Mouse (Mus musculus): Measurements from ENCODE around the gene Zfp580. TPM values are rescaled to one million over a fixed set of nuclear protein-coding genes. Genes with fewer than 3 reads are reported as not detected.
"Not testable (repeated sequence)": the region's sequence is repeated elsewhere in the genome, so short reads cannot be mapped to it uniquely, and the experiment has no call there.

Gene Zfp580
- polyA plus RNA-seq, 1 experiment from 2014 or later: 35.0 TPM

- Histone ChIP-seq H3K4me2 (replicated peaks; ENCODE audit: low read depth, low read length) (no peak overlapping the region), H3K27me3 (ENCODE audit: insufficient read depth, low read length) (no peaks in the 10 kb centered on the region)
- no peak for ATAC-seq (ENCODE audit: low FRiP score, low TSS enrichment)
Observed at GRCm38 (mm10) chr7:5017352-5017751, 34.0 kb upstream of the Zfp580 start.

GRCm38 (mm10) chr7:5017931-5018330 lies 33.4 kb upstream of the Zfp580 start:
- ATAC-seq (ENCODE audit: low FRiP score, low TSS enrichment): no peak
- H3K36me3 ChIP-seq (ENCODE audit: insufficient read depth, low read length): peaks cover 17% of the 10 kb centered on the region
- no peaks in the 10 kb centered on the region for H3K9me3 ChIP-seq (ENCODE audit: low read length)
- no peaks in the 10 kb centered on the region for H3K27me3 ChIP-seq (ENCODE audit: insufficient read depth, low read length)
- H3K4me1 ChIP-seq (ENCODE audit: insufficient read depth, low read length): peaks cover 35% of the 10 kb centered on the region
- WGBS: 96% methylated on average over 21 of the region's 21 CpGs
- no peak overlapping the region for H3K4me3 ChIP-seq (ENCODE audit: low read length)
- no peak overlapping the region for H3K27ac ChIP-seq (ENCODE audit: low read length)
- no peak overlapping the region for H3K9ac ChIP-seq (replicated peaks; ENCODE audit: low read length)
- no peak overlapping the region for H3K4me2 ChIP-seq (replicated peaks; ENCODE audit: low read depth, low read length)

More at GRCm38 (mm10) chr7:5017352-5017751, 34.0 kb upstream of the Zfp580 start:
- H3K4me1 ChIP-seq (ENCODE audit: insufficient read depth, low read length): peaks cover 35% of the 10 kb centered on the region
- no peak overlapping the region for H3K9ac ChIP-seq (replicated peaks; ENCODE audit: low read length)
- H3K4me3 ChIP-seq (ENCODE audit: low read length): no peak overlapping the region
- H3K9me3 ChIP-seq (ENCODE audit: low read length): no peaks in the 10 kb centered on the region
- WGBS: 93% methylated on average over 16 of the region's 16 CpGs
- H3K36me3 ChIP-seq (ENCODE audit: insufficient read depth, low read length): peaks cover 18% of the 10 kb centered on the region
- H3K27ac ChIP-seq (ENCODE audit: low read length): no peak overlapping the region

GRCm38 (mm10) chr7:5019576-5019975 lies 31.8 kb upstream of the Zfp580 start:
- H3K9ac ChIP-seq (replicated peaks; ENCODE audit: low read length): peak overlapping the region; percentile 95
- ATAC-seq (ENCODE audit: low FRiP score, low TSS enrichment); H3K27me3 ChIP-seq (ENCODE audit: insufficient read depth, low read length); H3K9me3 ChIP-seq (ENCODE audit: low read length): not testable (repeated sequence)
- peaks cover 29% of the 10 kb centered on the region for H3K4me1 ChIP-seq (ENCODE audit: insufficient read depth, low read length)
- peak overlapping the region; percentile 85 for H3K4me3 ChIP-seq (ENCODE audit: low read length)
- peak overlapping the region; percentile 80 for H3K4me2 ChIP-seq (replicated peaks; ENCODE audit: low read depth, low read length)
- WGBS: 23% methylated on average over 8 of the region's 8 CpGs
- H3K27ac ChIP-seq (ENCODE audit: low read length): peak overlapping the region; percentile 97
- H3K36me3 ChIP-seq (ENCODE audit: insufficient read depth, low read length): peaks cover 31% of the 10 kb centered on the region

GRCm38 (mm10) chr7:5020000-5020681 lies 31.2 kb upstream of the Zfp580 start, which contains the start of the genes Zfp865 and Ccdc106:
Gene Zfp865 (plus strand): TSS chr7:5020376.
Gene Ccdc106 (plus strand): TSS chr7:5020553.
- Histone ChIP-seq H3K4me1 (ENCODE audit: insufficient read depth, low read length) (peaks cover 29% of the 10 kb centered on the region), H3K4me3 (ENCODE audit: low read length) (peak within 1 kb of the TSS; percentile 85), H3K27me3 (ENCODE audit: insufficient read depth, low read length) (no peaks in the 10 kb centered on the region), H3K36me3 (ENCODE audit: insufficient read depth, low read length) (peaks cover 35% of the 10 kb centered on the region), H3K9ac (replicated peaks; ENCODE audit: low read length) (peak within 1 kb of the TSS; percentile 95), H3K4me2 (replicated peaks; ENCODE audit: low read depth, low read length) (peak within 1 kb of the TSS; percentile 80), H3K9me3 (ENCODE audit: low read length) (no peaks in the 10 kb centered on the region), H3K27ac (ENCODE audit: low read length) (peak within 1 kb of the TSS; percentile 97)
- ATAC-seq (ENCODE audit: low FRiP score, low TSS enrichment): peak; percentile 90
- under 1% methylated on average over 49 of the region's 49 CpGs for WGBS

DNA sequence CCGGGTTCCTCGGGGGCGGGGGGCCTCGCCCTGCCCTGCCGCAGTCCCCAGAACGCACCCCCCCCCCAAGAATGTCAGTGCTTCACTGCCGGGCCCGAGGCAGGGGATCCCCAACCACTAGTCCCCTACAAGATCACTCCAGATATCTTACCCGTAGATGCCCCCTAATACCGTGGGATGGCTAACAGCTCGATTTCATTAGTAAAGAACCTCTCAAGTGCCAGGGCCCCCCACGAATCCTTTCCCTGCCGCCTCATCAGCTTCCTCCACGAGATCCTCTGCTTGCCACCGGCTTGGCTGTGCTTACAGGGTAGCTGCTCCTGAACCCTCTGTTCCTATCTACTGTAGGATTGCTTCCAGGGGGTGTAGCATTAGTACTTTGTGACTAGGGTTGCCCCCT lies 30.7 kb upstream of the Zfp580 start:
- under 1% methylated on average over 12 of the region's 15 CpGs for WGBS
- Histone ChIP-seq H3K4me3 (ENCODE audit: low read length) (peak overlapping the region; percentile 85), H3K36me3 (ENCODE audit: insufficient read depth, low read length) (peaks cover 35% of the 10 kb centered on the region), H3K4me2 (replicated peaks; ENCODE audit: low read depth, low read length) (peak overlapping the region; percentile 80), H3K9me3 (ENCODE audit: low read length) (no peaks in the 10 kb centered on the region), H3K27ac (ENCODE audit: low read length) (peak overlapping the region; percentile 97), H3K27me3 (ENCODE audit: insufficient read depth, low read length) (no peaks in the 10 kb centered on the region), H3K4me1 (ENCODE audit: insufficient read depth, low read length) (peaks cover 29% of the 10 kb centered on the region), H3K9ac (replicated peaks; ENCODE audit: low read length) (peak overlapping the region; percentile 95)
- peak; percentile 13; the same call in 1 of the 2 replicates for ATAC-seq (ENCODE audit: low FRiP score, low TSS enrichment)

DNA sequence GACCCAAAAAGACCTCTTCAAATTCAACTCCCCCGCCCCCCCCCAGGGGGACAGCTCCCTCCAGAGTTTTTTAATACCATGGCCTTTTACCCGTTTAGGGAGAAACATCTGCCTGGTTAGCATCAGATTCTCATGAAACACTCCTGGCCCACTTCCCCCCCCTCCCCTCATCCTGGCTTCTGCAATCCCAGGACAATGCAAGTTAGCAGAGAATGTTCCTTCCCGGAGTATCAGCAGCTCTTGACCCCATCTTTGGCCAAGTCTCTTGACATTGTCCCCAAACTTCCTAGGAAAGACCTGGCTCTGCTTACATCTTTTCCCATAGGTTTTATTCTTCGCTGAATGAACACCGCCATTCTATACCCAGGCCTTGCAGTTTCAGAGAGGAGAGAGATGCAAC lies 30.1 kb upstream of the Zfp580 start:
- H3K4me1 ChIP-seq (ENCODE audit: insufficient read depth, low read length): peaks cover 24% of the 10 kb centered on the region
- 46% methylated on average over 5 of the region's 5 CpGs for WGBS
- no peaks in the 10 kb centered on the region for H3K27me3 ChIP-seq (ENCODE audit: insufficient read depth, low read length)
- no peak for ATAC-seq (ENCODE audit: low FRiP score, low TSS enrichment)
- H3K9ac ChIP-seq (replicated peaks; ENCODE audit: low read length): peak overlapping the region; percentile 95
- peak overlapping the region; percentile 97 for H3K27ac ChIP-seq (ENCODE audit: low read length)
- H3K9me3 ChIP-seq (ENCODE audit: low read length): no peaks in the 10 kb centered on the region
- H3K4me3 ChIP-seq (ENCODE audit: low read length): peak overlapping the region; percentile 85
- peak overlapping the region; percentile 80 for H3K4me2 ChIP-seq (replicated peaks; ENCODE audit: low read depth, low read length)
- peaks cover 38% of the 10 kb centered on the region for H3K36me3 ChIP-seq (ENCODE audit: insufficient read depth, low read length)

DNA sequence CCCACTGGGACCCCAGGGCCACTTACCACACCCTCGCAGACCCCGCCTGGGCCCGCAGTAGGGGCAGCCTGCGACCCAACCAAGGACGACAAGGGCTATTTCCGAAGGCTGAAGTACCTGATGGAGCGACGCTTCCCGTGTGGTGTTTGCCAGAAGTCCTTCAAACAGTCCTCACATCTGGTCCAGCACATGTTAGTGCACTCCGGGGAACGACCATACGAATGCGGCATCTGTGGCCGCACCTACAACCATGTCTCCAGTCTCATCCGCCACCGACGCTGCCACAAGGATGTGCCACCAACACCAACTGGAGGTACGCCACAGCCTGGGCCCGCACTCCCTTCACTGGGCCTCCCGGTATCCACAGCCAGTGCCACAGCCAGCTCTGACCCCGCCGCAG lies 21.8 kb upstream of the Zfp580 start:
- WGBS: 95% methylated on average over 22 of the region's 22 CpGs
- Histone ChIP-seq H3K4me1 (ENCODE audit: insufficient read depth, low read length) (no peaks in the 10 kb centered on the region), H3K4me2 (replicated peaks; ENCODE audit: low read depth, low read length) (no peak overlapping the region), H3K9me3 (ENCODE audit: low read length) (peaks cover 45% of the 10 kb centered on the region), H3K36me3 (ENCODE audit: insufficient read depth, low read length) (peaks cover 84% of the 10 kb centered on the region), H3K27ac (ENCODE audit: low read length) (no peak overlapping the region), H3K4me3 (ENCODE audit: low read length) (no peak overlapping the region), H3K9ac (replicated peaks; ENCODE audit: low read length) (no peak overlapping the region), H3K27me3 (ENCODE audit: insufficient read depth, low read length) (no peaks in the 10 kb centered on the region)
- ATAC-seq (ENCODE audit: low FRiP score, low TSS enrichment): no peak

GRCm38 (mm10) chr7:5029946-5030345 lies 21.4 kb upstream of the Zfp580 start:
- H3K36me3 ChIP-seq (ENCODE audit: insufficient read depth, low read length): peaks cover 84% of the 10 kb centered on the region
- WGBS: 94% methylated on average over 21 of the region's 21 CpGs
- H3K4me1 ChIP-seq (ENCODE audit: insufficient read depth, low read length): no peaks in the 10 kb centered on the region
- no peak overlapping the region for H3K4me2 ChIP-seq (replicated peaks; ENCODE audit: low read depth, low read length)
- no peak for ATAC-seq (ENCODE audit: low FRiP score, low TSS enrichment)
- H3K4me3 ChIP-seq (ENCODE audit: low read length): no peak overlapping the region
- peaks cover 45% of the 10 kb centered on the region for H3K9me3 ChIP-seq (ENCODE audit: low read length)
- no peaks in the 10 kb centered on the region for H3K27me3 ChIP-seq (ENCODE audit: insufficient read depth, low read length)
- no peak overlapping the region for H3K27ac ChIP-seq (ENCODE audit: low read length)
- no peak overlapping the region for H3K9ac ChIP-seq (replicated peaks; ENCODE audit: low read length)

DNA sequence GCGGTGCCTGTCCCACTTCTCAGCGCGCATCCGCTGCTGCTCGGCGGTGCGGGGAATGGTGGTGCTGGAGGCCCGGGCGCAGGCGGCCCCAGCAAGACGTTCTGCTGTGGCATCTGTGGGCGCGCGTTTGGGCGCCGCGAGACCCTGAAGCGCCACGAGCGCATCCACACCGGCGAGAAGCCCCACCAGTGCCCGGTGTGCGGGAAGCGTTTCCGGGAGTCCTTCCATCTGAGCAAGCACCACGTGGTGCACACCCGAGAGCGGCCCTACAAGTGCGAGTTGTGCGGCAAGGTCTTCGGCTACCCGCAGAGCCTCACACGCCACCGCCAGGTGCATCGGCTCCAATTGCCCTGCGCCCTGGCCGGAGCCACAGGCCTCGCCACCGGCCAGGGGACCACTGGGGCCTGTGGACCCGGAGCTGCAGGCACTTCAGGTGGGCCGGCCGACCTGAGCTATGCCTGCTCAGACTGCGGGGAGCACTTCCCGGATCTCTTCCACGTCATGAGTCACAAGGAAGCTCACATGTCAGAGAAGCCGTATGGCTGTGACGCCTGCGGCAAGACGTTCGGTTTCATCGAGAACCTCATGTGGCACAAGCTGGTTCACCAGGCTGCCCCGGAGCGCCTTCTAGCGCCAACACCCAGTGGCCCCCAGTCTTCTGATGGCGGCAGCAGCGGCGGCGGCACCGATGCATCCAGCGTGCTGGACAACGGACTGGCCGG lies 20.6 kb upstream of the Zfp580 start:
- H3K4me2 ChIP-seq (replicated peaks; ENCODE audit: low read depth, low read length): no peak overlapping the region
- H3K27me3 ChIP-seq (ENCODE audit: insufficient read depth, low read length): no peaks in the 10 kb centered on the region
- ATAC-seq (ENCODE audit: low FRiP score, low TSS enrichment): no peak
- no peaks in the 10 kb centered on the region for H3K4me1 ChIP-seq (ENCODE audit: insufficient read depth, low read length)
- peaks cover 92% of the 10 kb centered on the region for H3K36me3 ChIP-seq (ENCODE audit: insufficient read depth, low read length)
- peaks cover 46% of the 10 kb centered on the region for H3K9me3 ChIP-seq (ENCODE audit: low read length)
- H3K4me3 ChIP-seq (ENCODE audit: low read length): no peak overlapping the region
- no peak overlapping the region for H3K9ac ChIP-seq (replicated peaks; ENCODE audit: low read length)
- H3K27ac ChIP-seq (ENCODE audit: low read length): no peak overlapping the region
- WGBS: 83% methylated on average over 63 of the region's 63 CpGs

DNA sequence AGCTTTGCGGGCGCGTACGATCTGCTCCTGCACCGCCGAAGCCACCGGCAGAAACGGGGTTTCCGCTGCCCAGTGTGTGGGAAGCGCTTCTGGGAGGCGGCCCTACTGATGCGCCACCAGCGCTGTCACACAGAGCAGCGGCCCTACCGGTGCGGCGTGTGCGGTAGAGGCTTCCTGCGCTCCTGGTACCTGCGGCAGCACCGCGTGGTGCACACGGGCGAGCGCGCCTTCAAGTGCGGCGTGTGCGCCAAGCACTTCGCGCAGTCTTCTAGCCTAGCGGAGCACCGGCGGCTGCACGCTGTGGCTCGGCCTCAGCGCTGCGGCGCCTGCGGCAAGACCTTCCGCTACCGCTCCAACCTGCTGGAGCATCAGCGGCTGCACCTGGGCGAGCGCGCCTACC lies 19.8 kb upstream of the Zfp580 start:
- Histone ChIP-seq H3K4me3 (ENCODE audit: low read length) (no peak overlapping the region), H3K4me1 (ENCODE audit: insufficient read depth, low read length) (no peaks in the 10 kb centered on the region), H3K27me3 (ENCODE audit: insufficient read depth, low read length) (no peaks in the 10 kb centered on the region), H3K9me3 (ENCODE audit: low read length) (peaks cover 51% of the 10 kb centered on the region), H3K4me2 (replicated peaks; ENCODE audit: low read depth, low read length) (no peak overlapping the region), H3K36me3 (ENCODE audit: insufficient read depth, low read length) (peaks cover 94% of the 10 kb centered on the region), H3K27ac (ENCODE audit: low read length) (no peak overlapping the region), H3K9ac (replicated peaks; ENCODE audit: low read length) (no peak overlapping the region)
- ATAC-seq (ENCODE audit: low FRiP score, low TSS enrichment): 0 out of 2 replicates have a peak, but pooled peaks have one; percentile 4
- WGBS: 84% methylated on average over 46 of the region's 46 CpGs
